Mouse (Mus musculus) naive thymus-derived CD4-positive, alpha-beta T cell, adult 2 months (primary cell): Measurements from ENCODE around the gene Rimbp2.

ENCODE experiments used
- DNase-seq: peaks from one replicate; pipeline ENCODE4 v3.0.0-alpha.2; 2011; ENCODE audit warnings: low read depth

Gene Rimbp2

DNA sequence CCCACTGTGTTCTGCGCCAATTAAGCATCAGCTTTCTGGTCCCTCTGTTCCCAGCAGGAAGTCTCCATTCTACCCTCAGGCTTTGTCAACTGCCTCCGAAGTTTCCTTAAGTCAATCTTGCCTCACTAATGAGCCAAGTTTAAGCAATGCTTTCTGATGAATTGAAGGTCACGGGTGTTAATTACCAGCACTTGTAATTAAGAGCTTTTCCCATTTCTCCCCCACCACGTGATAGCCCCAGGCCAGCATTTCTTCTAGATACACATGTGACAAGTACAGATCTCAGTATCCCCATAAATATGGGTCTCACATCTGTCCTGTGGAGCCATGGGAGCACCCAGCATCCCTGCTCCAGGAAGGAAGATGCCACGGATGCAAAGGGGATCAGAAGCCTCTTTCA is 20.5 kb downstream of the Rimbp2 start:
- DNase-seq = no peak

DNA sequence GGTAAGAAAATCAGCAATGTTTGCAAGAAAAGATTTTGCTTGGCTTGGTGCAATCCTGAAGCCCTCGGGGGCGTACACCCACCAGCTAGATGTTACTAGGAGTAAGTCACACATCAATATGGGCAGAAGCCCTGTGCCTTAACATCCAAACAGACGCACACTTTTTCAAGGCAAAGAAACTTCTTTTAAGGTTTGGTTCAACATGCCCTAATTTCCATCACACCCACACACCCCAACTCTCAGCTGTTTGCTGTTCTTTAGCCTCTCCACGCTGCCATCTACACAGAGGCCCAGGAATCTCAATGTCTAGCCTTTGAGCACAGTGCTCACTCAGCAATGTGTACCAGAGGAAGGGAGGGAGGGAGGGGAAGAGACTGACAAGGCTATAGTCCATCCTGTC is 28.2 kb downstream of the Rimbp2 start:
- no peak for DNase-seq

DNA sequence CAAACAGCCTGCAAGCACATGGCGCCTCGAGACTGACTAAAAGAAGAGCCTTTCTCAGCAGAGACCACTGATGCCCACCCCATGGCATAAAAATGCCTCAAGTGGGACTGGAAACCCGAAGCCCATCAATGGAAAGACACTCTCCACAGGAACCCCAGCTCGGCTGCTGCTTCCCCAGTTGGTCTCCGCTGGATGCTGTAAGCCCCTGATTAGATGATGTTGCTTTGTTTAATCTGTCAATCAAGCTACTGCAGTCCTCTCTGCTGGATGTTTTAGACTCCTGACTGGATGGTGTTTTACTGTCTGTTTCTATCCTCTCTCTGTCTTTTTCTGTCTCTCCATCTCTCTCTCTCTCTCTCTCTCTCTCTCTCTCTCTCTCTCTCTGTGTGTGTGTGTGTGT is 33.2 kb downstream of the Rimbp2 start:
- DNase-seq = no peak

DNA sequence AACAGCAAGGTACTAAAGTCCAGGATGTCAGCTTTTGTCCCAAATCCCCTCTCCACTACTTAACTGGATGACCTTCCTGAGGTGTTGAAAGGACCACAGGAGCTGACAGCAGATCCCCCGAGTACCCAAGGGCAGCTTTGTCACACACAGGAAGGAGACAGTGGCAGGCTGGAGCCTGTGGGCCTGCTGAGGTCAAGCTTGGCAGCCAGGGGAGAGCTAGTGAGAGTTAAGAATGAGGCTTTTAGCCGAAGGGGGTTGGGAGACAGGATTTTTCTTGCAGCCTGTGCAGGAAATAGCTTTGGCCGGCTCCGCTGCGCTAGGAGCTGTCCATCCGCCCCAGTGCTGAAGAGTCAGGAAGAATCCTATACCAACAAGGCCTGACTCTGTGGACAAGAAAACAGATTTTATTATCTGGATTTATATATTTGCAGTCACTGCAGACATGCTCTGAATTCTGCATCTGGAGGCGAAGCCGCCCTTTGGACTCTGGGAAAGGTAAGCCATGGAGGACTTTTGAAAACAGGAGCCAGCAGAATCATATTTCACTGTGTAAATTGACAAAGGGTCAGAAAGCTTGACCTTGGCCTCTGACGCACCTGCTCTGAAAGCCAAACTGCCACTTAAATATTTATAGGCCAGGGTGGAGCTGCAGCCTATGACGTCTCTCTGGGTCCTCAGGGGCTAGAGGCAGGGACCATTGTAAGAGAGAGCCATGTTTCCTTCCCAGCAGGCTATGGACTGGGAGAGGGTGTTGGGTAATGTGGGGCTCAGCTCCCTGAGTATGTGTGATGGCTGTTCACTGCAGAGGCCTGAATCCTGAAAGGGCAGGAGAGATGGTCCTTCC is 35.9 kb downstream of the Rimbp2 start:
- no peak for DNase-seq

DNA sequence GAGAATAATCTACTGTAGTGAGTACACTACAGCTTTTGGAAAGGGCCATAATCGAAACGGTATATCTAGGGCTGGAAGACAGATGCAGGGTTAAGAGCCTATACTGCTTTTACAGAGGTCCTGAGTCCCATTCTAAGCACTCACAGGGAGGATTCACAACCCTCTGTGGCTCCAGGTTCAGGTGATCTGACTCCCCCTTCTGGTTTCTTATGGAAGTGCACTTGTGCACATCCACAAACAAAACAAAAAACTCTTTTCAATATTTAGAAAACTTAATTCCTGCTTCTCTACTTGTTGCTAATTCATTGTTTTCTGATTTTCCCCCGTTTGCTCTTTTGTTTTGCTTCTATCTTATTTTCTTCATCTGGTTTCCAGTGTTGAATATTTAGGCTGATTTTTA is 39.5 kb downstream of the Rimbp2 start:
- no peak for DNase-seq

DNA sequence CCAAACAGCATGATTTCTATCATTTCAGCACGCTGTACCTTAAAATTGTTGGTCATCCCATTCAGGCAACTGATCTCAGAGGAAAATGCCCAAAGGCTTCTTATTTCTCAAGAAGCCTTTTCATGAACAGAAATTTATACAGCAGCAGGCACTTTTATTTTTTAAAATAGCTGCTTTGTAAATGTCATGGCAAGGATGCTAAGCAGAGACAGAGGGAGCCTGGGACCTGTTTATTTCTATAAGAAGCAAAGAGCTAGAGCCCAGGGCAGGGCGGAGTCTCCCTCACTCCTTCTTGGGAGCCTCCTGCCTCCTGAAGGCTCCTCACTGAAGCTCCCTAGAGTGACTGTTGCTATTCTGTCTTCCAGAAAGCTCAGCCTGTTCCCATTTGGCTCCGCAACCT is 40.9 kb downstream of the Rimbp2 start:
- DNase-seq = no peak

DNA sequence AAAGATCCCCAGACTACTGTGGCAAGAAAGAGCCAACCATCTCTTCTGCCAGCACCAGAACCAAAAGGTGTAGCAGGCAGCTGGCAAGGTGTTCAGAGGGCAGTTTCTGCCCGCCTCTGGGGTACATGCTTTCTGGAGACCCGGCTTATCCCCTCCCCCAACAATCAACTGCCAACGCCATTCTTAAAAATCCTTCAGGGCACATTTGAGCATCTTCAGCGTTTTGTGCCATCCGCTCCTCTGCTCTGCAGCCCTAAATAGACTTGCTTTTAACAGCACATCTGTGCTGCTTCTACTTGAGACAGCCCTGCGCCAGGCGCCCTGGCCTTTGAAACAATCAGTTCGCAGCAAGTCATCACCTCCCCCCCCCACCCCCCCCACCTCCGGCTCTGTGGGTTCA is 41.7 kb downstream of the Rimbp2 start:
- no peak for DNase-seq

DNA sequence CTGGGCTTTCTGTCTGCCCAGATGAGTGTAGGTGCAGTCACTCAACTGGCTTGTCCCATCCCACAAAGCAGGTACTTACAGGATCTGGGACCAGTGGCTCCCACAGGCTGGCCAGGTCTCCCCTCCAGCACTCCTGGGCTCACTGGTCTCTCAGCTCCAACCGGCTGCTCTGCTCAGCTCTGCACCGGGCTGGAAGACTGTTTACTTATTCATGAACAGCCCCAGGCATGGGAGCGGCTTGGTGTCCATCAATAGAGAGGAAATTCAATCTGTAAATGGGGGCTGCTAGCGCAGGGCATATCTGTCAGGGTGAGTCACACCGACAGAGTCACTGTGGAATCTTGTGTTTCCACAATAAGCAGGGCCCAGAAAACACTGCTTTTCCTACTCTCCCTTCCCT is 49.2 kb downstream of the Rimbp2 start:
- DNase-seq = no peak

DNA sequence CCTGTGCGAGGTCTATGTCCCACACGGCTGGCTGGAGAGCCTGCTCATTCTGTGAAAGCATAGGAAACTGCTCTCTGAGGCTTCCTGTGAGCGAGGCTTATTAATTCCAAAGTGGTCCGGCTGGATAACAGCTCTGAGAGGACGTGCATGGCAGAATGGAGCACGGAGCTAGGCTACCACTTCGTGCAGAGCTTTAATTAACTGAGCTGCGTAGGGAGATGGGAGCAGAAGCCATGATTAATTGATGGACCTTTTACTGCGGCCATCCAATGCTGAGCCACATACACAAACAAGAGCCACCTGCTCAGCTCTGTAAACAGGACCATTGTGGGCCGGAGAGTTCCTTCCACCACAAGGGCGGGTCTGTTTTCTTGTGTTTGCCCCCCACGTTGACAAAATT is 50.2 kb downstream of the Rimbp2 start:
- DNase-seq = no peak

DNA sequence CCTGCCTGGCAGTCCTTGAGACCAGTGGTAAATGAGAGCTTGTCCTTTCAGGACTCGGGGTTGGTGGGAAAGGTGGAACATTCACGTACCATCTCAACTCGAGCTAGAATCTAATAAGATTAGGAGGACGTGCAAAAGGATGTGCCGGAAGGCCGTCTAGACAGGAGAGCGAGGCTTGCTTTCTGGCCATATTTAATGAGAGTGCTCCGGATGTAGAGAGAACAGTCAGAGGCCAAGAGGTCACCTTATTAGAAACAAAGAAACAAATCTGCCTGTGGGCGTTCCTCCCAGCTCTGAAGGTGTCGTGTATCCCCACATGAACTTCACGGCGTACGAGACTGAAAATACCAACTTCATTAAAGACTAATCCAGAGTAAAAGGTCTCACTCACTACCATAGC is 53.3 kb downstream of the Rimbp2 start:
- DNase-seq = no peak

DNA sequence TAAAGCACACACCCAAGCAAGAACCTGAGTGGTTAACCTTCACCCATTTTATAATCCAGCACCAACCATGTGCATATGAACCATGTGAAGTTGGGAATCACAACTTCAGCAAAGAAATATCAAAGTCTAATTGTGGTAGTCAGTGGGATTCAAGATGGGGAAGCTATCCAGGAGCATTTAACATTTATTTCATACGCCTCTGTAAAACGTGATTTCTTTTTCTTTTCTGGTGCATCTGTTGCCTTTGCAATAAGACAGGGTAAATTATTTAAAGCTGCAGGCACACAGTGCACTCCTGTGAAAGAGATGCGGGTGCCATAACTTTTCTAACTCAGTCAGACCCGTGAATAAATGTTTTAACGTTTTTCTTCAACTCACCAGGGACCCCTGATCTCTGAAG is 58.4 kb downstream of the Rimbp2 start:
- no peak for DNase-seq

DNA sequence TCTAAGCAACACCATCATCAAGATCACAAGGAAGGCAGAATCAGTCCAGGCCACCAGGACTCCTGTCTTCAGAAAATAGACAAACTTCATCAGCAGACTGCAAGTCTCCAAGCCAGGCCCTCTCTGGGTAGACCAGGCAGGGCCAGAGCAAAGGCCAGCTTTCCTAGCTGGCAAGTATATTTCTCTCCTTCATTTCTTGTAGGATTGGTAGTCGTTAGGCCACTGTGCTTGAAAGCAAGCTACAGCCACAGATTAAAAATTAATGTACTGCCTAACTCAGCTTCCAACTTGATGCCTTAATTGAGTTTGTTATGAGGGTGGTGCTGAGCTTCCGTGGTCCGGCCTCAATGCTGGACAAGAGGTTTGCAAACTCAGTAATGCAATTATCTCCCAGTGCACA is 65.7 kb downstream of the Rimbp2 start:
- no peak for DNase-seq

DNA sequence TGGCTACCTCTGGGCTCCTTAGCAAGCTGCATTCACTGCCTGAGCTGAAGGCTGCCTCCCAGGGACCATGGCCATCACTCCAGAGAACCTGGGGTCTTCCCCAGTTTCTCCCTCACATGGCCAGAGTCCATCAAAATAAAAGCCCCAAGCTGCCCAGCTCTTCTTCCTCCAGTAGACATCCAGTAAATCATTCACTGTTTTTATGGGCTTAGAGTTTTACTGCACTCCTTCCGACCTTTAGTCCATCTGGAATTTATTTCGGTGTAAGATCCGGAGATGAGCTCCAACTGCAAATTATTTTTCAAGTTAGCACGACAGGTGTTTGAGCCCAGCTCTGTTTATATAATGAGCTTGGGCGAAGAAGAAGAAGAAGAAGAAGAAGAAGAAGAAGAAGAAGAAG is 69.0 kb downstream of the Rimbp2 start:
- no peak for DNase-seq

DNA sequence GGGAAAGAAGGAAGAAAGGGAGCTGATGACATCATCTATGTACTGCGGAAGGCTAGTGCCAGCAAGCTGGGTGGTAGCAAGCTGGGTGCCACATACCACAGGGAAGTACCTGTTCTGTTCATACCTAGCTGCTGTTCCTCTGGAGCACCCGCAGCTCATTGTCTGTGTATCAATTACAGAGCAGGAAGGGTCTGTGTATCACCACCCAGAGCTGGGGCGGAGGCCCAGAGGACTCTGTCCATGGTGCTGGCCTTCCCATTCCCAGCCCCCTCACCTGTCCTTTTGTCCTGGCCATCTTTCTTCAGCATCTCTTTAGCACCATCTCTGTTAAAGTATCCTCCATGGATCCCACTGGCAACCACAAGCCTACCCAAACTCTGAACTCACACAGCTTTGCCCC is 74.2 kb downstream of the Rimbp2 start:
- DNase-seq = no peak

DNA sequence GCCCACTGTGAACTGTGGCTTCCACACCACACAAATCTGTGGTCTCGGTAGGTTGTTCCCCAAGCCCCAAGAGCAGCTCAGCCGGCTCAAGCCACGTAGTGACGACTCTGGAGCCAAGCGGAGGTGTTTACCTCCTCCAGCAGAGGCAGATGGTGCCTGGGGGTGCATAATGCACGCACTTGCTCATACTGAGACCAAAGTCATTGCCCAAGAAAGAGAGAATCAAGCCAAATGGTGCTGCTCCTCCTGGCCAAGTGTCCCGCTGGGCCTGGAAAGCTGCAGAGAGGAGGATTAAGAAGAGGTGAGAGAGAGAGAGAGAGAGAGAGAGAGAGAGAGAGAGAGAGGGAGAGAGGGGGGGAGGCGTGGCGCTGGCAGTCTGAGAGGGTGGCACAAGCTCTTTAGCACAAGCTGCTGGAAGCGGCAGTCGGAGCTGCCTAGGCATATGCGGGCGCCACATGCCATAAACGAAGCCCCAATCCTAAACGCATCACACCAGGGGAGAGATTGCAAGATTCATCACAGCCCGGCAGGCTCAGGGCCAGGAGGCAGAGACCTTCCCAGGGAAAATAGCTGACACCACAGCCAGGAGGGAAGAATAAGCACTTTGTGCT is 75.8 kb downstream of the Rimbp2 start:
- no peak for DNase-seq

DNA sequence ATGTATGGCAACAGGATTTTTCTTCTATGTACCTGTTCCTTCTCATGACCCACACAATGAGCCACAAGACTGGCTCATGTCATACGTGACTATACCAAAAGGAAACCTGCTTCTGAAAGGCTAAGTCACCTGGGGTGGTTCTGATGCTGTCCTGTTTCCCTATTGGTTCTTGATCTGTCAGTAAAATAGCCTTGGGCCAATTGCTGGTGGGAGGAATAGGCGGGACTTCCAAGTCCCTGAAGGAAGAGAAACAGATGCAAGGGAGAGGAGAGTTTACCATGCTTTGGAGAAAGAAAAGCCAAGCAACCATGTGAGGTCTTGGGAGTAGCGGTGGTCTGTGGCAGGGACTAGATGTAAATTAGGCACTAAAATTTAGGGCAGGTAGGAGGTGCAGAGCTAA is 81.6 kb downstream of the Rimbp2 start:
- no peak for DNase-seq

DNA sequence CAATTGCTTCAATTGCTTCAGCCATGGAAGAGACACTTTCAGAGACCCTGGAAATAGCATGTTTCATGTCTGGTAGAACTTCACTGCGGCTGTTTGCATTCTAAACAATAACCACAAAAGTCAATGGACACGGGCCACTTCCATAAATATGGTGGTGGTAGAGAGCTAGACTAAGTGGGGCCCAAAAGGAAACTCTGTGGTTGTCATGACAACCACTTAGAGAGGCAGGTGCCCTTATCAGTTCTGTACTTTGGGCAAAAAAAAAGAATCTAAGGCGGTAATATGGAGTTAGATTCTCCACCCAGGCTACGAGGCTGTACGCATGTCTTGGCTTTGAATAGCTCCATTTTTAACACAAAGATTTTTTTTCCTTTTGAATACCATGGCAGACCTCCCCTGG is 86.5 kb downstream of the Rimbp2 start:
- no peak for DNase-seq

DNA sequence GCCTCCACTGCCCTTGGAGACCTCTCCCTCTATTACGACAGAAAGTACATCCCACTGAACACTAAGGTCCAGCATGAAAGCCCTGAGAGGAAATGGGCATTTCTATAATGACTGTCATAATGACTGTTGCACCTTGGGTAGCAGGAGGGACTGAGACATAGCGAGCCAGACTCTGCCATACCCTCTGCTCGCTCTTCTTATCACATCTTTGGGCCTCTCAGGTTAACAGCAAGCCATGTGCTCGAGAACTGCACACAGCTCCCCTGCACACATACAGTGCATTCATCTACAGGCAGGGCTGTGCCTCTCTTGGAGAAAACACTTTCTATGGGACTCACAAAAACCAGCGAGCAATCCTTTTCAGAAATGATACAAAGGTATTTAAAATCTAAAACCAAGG is 87.0 kb downstream of the Rimbp2 start:
- no peak for DNase-seq

DNA sequence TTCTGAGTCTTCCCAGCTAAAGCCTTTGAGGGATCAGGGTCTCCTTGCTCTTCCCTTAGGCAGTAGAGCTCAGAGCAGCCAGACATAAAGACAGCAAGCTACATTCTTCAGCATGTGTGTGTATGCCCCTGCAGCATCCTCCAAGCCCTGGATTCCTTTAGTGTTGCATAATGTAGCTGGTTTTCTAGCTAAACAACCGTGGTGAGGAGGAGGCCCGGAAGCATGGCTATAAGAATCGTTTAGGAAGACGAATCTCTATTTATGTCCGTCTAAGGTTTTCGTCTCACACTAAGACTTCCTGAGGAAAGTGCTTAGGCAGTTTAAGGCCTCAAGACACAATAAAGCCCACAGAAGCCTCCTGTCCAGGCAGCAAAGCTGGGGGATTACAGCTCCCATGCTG is 89.8 kb downstream of the Rimbp2 start:
- DNase-seq = no peak

DNA sequence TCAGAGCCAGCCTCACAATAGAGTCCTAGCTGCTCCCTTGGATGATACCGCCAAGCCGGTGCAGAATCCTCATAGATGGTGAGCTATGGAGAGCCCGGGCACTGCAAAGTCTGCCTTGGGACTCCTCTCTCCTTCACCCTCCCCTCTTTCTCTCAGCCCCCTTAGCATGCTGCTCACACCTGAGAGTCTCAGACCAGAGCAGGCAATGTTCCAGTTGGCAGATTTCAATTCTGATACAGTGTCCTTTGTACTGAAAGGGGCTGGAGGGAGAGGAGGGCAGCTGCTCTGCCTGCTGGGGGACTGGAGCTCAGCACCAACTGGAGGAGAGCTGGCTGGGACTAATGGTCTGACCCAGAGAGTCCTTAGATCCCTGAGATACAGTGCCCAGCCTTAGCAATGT is 92.4 kb downstream of the Rimbp2 start:
- no peak for DNase-seq

DNA sequence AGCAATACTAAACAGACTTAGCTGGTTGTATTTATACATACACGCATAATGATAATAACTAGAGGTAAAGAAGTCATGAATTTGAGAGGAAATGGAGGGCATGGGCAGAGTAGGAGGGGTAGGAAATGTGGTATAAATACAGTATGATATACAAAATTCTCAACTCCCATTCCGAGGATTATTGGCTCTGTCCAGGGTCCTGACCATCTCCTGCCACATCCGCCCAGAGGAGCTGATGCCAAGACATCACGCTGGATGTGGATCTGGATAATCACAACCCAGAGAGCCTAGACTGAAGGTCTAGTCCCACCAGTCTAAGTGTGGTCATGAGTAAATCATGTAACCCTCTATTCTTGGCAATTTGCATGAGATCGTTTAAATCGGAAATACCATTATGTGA is 100.5 kb downstream of the Rimbp2 start:
- DNase-seq = no peak

DNA sequence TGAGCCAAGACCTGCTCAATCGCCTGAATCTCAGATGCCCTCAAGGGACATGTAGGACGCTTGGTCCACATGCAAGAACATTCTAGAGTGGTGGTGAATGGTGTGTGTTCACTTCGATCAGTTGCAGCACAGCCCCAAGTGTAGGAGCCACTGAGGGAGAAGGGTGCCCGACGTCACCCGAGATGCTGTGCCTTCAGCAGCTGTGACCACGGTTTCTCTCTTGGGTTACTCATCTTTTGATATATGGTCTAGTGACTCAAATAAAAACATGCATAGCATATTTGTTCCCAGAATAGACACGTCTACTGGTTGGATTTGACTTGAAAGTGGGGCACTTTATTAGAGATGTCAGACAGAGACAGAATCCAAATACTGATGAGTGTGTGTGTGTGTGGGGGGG is 105.5 kb downstream of the Rimbp2 start:
- no peak for DNase-seq

DNA sequence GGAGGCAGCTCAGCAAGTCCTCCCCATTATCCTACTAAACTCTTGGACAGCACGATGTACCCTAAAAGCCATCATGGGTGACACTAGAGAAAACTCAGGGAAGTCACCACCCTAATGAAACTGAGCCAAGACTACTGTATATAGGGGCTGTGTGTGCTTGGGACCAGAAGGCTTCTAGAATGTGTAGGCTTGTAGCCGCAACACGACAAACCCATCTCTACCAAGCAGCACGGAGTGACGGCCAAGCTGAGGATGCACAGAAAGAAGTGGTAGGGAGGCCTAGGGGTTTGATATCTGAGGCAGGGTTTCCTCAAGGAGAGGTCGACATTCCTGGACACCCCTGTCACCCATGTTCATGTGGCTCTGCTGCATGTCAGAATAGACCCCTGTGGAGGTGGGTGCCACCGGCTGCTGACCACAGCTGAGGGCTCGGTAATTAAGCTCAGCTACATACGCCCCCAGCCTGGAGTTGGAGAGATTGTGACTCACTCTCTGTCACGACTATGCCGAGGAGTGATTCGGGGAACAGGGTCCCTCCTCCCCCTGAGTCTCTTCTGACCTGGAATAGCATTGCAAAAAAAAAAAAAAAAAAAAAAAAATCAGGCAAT is 106.7 kb downstream of the Rimbp2 start:
- DNase-seq = no peak

DNA sequence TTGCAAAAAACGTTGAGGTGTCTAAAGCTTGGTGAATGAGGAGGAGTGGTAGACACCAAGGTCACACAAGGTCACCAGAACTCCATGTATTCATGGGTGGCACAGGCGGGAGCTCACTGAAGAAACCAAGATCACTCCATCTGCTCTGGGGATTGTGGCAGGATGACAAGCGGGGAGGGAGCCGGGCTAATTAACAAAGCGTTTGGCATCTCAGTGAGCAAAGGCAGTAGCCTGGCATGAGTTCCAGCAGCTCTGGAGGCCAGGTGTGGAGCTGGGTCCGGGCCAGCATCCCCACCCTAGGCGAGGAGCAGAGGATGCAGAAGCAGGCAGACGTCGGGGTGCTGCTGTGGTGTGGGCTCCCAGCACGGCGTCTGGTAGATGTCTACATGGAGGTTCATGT is 108.3 kb downstream of the Rimbp2 start:
- DNase-seq = no peak
